Mouse (Mus musculus) adrenal gland, postnatal 10 days (tissue): ENCODE measurements at regions not wholly inside any gene's neighbourhood (a gene's known extent, or its start where the extent isn't known, plus 50 kb on each side); places are given as distances from the start of the nearest gene placed in this dataset.
A peak's percentile ranks its signal among the peaks of the same experiment; 100 is the strongest.
"Not testable (repeated sequence)": the region's sequence is repeated elsewhere in the genome, so short reads cannot be mapped to it uniquely, and the experiment has no call there.

Experiments
- DNase-seq: peaks from one replicate; pipeline ENCODE4 v3.0.0; 2021; ENCODE audit warnings: mixed read lengths

GRCm38 (mm10) chr9:33007456-33008063 lies 371.5 kb downstream of the Ets1 start:
- DNase-seq: no peak

- no peak for DNase-seq
Measured at GRCm38 (mm10) chr9:33011241-33011640, 375.2 kb downstream of the Ets1 start.

- DNase-seq: no peak
Measured at GRCm38 (mm10) chr9:33035401-33035800, 399.4 kb downstream of the Ets1 start.

- DNase-seq: no peak
Measured at GRCm38 (mm10) chr9:33039221-33039790, 403.3 kb downstream of the Ets1 start.

GRCm38 (mm10) chr9:33050789-33051188 lies 414.8 kb downstream of the Ets1 start:
- DNase-seq: no peak

- no peak for DNase-seq
Measured at GRCm38 (mm10) chr9:33060636-33061264, 424.7 kb downstream of the Ets1 start.

- no peak for DNase-seq
Measured at GRCm38 (mm10) chr9:33062476-33062875, 426.5 kb downstream of the Ets1 start.

- DNase-seq: no peak
Measured at GRCm38 (mm10) chr9:33065331-33065730, 429.3 kb downstream of the Ets1 start.

- no peak for DNase-seq
Measured at GRCm38 (mm10) chr9:33067521-33067920, 431.5 kb downstream of the Ets1 start.

- no peak for DNase-seq
Measured at GRCm38 (mm10) chr9:33070116-33070515, 434.1 kb downstream of the Ets1 start.

GRCm38 (mm10) chr9:33080271-33080670 lies 444.2 kb downstream of the Ets1 start:
- DNase-seq: no peak

GRCm38 (mm10) chr9:33080774-33081173 lies 444.8 kb downstream of the Ets1 start:
- no peak for DNase-seq

GRCm38 (mm10) chr9:33089977-33090376 lies 454.0 kb downstream of the Ets1 start:
- no peak for DNase-seq

GRCm38 (mm10) chr9:33091664-33092063 lies 455.6 kb downstream of the Ets1 start:
- DNase-seq: no peak

- DNase-seq: peak; percentile 80
Measured at GRCm38 (mm10) chr9:33095654-33096053, 459.6 kb downstream of the Ets1 start.

GRCm38 (mm10) chr9:33101206-33101605 lies 465.2 kb downstream of the Ets1 start:
- DNase-seq: peak; percentile 6

GRCm38 (mm10) chr9:33104623-33105074 lies 468.6 kb downstream of the Ets1 start:
- DNase-seq: no peak

- DNase-seq: no peak
Measured at GRCm38 (mm10) chr9:33123841-33124240, 487.8 kb downstream of the Ets1 start.

- peak; percentile 58 for DNase-seq
Measured at GRCm38 (mm10) chr9:33152186-33152585, 516.2 kb downstream of the Ets1 start.

- no peak for DNase-seq
Measured at GRCm38 (mm10) chr9:33168159-33168558, 532.1 kb downstream of the Ets1 start.

GRCm38 (mm10) chr9:33169093-33169492 lies 533.1 kb downstream of the Ets1 start:
- DNase-seq: not testable (repeated sequence)

GRCm38 (mm10) chr9:33180066-33180465 lies 544.0 kb downstream of the Ets1 start:
- DNase-seq: no peak

GRCm38 (mm10) chr9:33187187-33187586 lies 551.2 kb downstream of the Ets1 start:
- DNase-seq: no peak

GRCm38 (mm10) chr9:33209083-33209482 lies 573.1 kb downstream of the Ets1 start:
- no peak for DNase-seq
